ENCODE assay signal across 32 mouse cellular contexts in genomic region chr13:30809240-30809639, GRCm38 (mm10).
DNase-seq lines count a peak whose midpoint lies in the region; ATAC-seq lines count a peak whose summit lies in the region.
"Had no signal": no experiment of that assay in that cellular context is flagged by ENCODE, and none has a peak within 500 bp of the region (broad histone marks: within the 10 kb centered on the region; RNA-seq: fewer than 3 reads in every experiment).

No protein-coding gene starts in this region.

- no peak for ATAC-seq in forebrain, embryonic 13.5 days
- ATAC-seq: forebrain, embryonic 14.5 days; inflammation-experienced regulatory T-cells, adult 6 months; midbrain, embryonic 15.5 days had no signal

- DNase-seq in adrenal gland, adult 8-10 months: peak; percentile 19
- DNase-seq in adrenal gland, adult 18-20 months (ENCODE audit: low spot score in 2 of 2): no peak
- DNase-seq in heart, adult 11 months: peak; percentile 98
- no peak for DNase-seq in heart, postnatal 4 days
- DNase-seq in left cerebral cortex, postnatal 4 days: peak; percentile 17
- DNase-seq in left cerebral cortex, postnatal 10 days (ENCODE audit: extremely low spot score in 1 of 2, low spot score in 2 of 2): no peak
- DNase-seq in gonadal fat pad, adult 2 months (ENCODE audit: low read depth): peak; percentile 67
- DNase-seq: cerebellum, adult 18-20 months; cerebellum, postnatal 36 days; embryo, embryonic 11 days; kidney, adult 18-20 months; liver; lung, postnatal 36 days; right cerebral cortex, adult 18-20 months; right cerebral cortex, postnatal 4 days; thymus, adult 18-20 months; thymus, postnatal 4 days had no signal

- H3K9ac ChIP-seq in forebrain, embryonic 13.5 days: no peak overlapping the region
- H3K9ac ChIP-seq: embryonic facial prominence, embryonic 13.5 days; hindbrain, embryonic 12.5 days; liver, embryonic 15.5 days; lung, embryonic 15.5 days; midbrain, embryonic 15.5 days; neural tube, embryonic 13.5 days; stomach, embryonic 15.5 days had no signal

- H3K36me3 ChIP-seq in forebrain, embryonic 13.5 days (ENCODE audit: poor library complexity, severe bottlenecking): peaks cover 10% of the 10 kb centered on the region
- H3K36me3 ChIP-seq: hindbrain, embryonic 12.5 days; limb, embryonic 10.5 days; liver, embryonic 15.5 days; lung, embryonic 15.5 days; stomach, embryonic 15.5 days had no signal

- H3K4me1 ChIP-seq in forebrain, embryonic 13.5 days: no peaks in the 10 kb centered on the region
- H3K4me1 ChIP-seq: embryonic facial prominence, embryonic 13.5 days; hindbrain, embryonic 12.5 days; limb, embryonic 10.5 days; liver, embryonic 15.5 days; lung, embryonic 15.5 days; midbrain, embryonic 15.5 days; neural tube, embryonic 13.5 days; stomach, embryonic 15.5 days had no signal

- 89% methylated on average over 7 of the region's 7 CpGs for WGBS in forebrain, embryonic 13.5 days

- H3K4me2 ChIP-seq in forebrain, embryonic 13.5 days: no peak overlapping the region
- H3K4me2 ChIP-seq: embryonic facial prominence, embryonic 13.5 days; hindbrain, embryonic 12.5 days; liver, embryonic 15.5 days; lung, embryonic 15.5 days; midbrain, embryonic 15.5 days; neural tube, embryonic 13.5 days; stomach, embryonic 15.5 days had no signal

- intact Hi-C loops in left cerebral cortex, postnatal 4 days (cut with DNase I): no loop called here
- intact Hi-C loops in left cerebral cortex, postnatal 10 days (cut with DNase I): no loop called here

- no peaks in the 10 kb centered on the region for H3K9me3 ChIP-seq in forebrain, embryonic 13.5 days (replicated peaks)
- H3K9me3 ChIP-seq: embryonic facial prominence, embryonic 13.5 days; hindbrain, embryonic 12.5 days; limb, embryonic 10.5 days; liver, embryonic 15.5 days; lung, embryonic 15.5 days; midbrain, embryonic 15.5 days; neural tube, embryonic 13.5 days; stomach, embryonic 15.5 days had no signal

- no peak overlapping the region for H3K27ac ChIP-seq in forebrain, embryonic 13.5 days
- H3K27ac ChIP-seq: embryonic facial prominence, embryonic 13.5 days; hindbrain, embryonic 12.5 days; kidney, postnatal 0 days; left cerebral cortex, adult 2 months; limb, embryonic 10.5 days; liver, embryonic 15.5 days; lung, embryonic 15.5 days; midbrain, embryonic 15.5 days; neural tube, embryonic 13.5 days; stomach, embryonic 15.5 days had no signal

- H3K4me3 ChIP-seq in forebrain, embryonic 13.5 days: no peak overlapping the region
- H3K4me3 ChIP-seq: embryonic facial prominence, embryonic 13.5 days; erythroblast, embryonic 14.5 days; hindbrain, embryonic 12.5 days; left cerebral cortex, adult 2 months; limb, embryonic 10.5 days; liver, embryonic 15.5 days; lung, embryonic 15.5 days; midbrain, embryonic 15.5 days; myocyte; neural tube, embryonic 13.5 days; stomach, embryonic 15.5 days had no signal

- no peaks in the 10 kb centered on the region for H3K27me3 ChIP-seq in forebrain, embryonic 13.5 days
- H3K27me3 ChIP-seq: embryonic facial prominence, embryonic 13.5 days; hindbrain, embryonic 12.5 days; liver, embryonic 15.5 days; lung, embryonic 15.5 days; midbrain, embryonic 15.5 days; neural tube, embryonic 13.5 days; stomach, embryonic 15.5 days had no signal

Comparison
In these comparisons a context has a peak if more than half of its experiments do, and no peak if none do; other contexts are left out.
1. DNase-seq: peak in adrenal gland, adult 8-10 months (single experiment), heart, adult 11 months (single experiment), left cerebral cortex, postnatal 4 days (single experiment) and gonadal fat pad, adult 2 months (single experiment); none in adrenal gland, adult 18-20 months (0 of 2), heart, postnatal 4 days (single experiment) and left cerebral cortex, postnatal 10 days (0 of 2).